ENCODE assay signal across 11 mouse cellular contexts in genomic region chr14:14349485-14350262, GRCm38 (mm10). TPM values are rescaled to one million over a fixed set of nuclear protein-coding genes. Genes with fewer than 3 reads are reported as not detected.
DNase-seq lines count a peak whose midpoint lies in the region; ATAC-seq and TF ChIP-seq lines count a peak whose summit lies in the region.
"Had no signal": no experiment of that assay in that cellular context is flagged by ENCODE, and none has a peak within 500 bp of the region (broad histone marks: within the 10 kb centered on the region; RNA-seq: fewer than 3 reads in every experiment).

No protein-coding gene starts in this region.

- DNase-seq in adrenal gland, adult 2 months = peak; percentile 4
- no peak for DNase-seq in adrenal gland, postnatal 4 days (ENCODE audit: low spot score in 2 of 2)
- DNase-seq in kidney, postnatal 14 days = peak; percentile 16
- peak; percentile 61 to 67 for DNase-seq in CD8-positive naive resting alpha-beta T cell, adult 2 months (ENCODE audit: low read depth in 2 of 2, low spot score in 2 of 2)
- peak; percentile 20 for DNase-seq in embryonic facial prominence, embryonic 11.5 days (ENCODE audit: low spot score)
- DNase-seq in stomach, postnatal 0 days (ENCODE audit: low spot score) = peak; percentile 21
- DNase-seq in urinary bladder, adult 2 months (ENCODE audit: low spot score) = no peak
- DNase-seq: liver, embryonic 13.5 days had no signal

- H3K9me3 ChIP-seq in kidney, embryonic 14.5 days (ENCODE audit: control insufficient read depth, low read length) = peaks cover 71% of the 10 kb centered on the region
- H3K9me3 ChIP-seq in embryonic facial prominence, embryonic 11.5 days (replicated peaks; ENCODE audit: control insufficient read depth, low read length) = peaks cover 14% of the 10 kb centered on the region
- peaks cover 24% of the 10 kb centered on the region for H3K9me3 ChIP-seq in stomach, postnatal 0 days (ENCODE audit: control insufficient read depth, low read length)

- no peak overlapping the region for H3K4me3 ChIP-seq in kidney, embryonic 14.5 days (ENCODE audit: low read length)
- H3K4me3 ChIP-seq in embryonic facial prominence, embryonic 11.5 days (ENCODE audit: low read depth, low read length) = no peak overlapping the region
- H3K4me3 ChIP-seq in stomach, postnatal 0 days (ENCODE audit: low read depth, low read length) = no peak overlapping the region
- H3K4me3 ChIP-seq: liver, embryonic 13.5 days had no signal

- TF ChIP-seq EP300 in stomach, postnatal 0 days (optimal IDR thresholded peaks at IDR 0.05) = no peak

- no peak overlapping the region for H3K9ac ChIP-seq in kidney, embryonic 14.5 days (ENCODE audit: low read depth, low read length)
- no peak overlapping the region for H3K9ac ChIP-seq in embryonic facial prominence, embryonic 11.5 days (replicated peaks; ENCODE audit: low read length)
- H3K9ac ChIP-seq in stomach, postnatal 0 days (ENCODE audit: low read length) = no peak overlapping the region
- H3K9ac ChIP-seq: liver, embryonic 13.5 days had no signal

- no peak for ATAC-seq in kidney, embryonic 14.5 days (ENCODE audit: low FRiP score, low TSS enrichment)
- no peak for ATAC-seq in embryonic facial prominence, embryonic 11.5 days (replicated peaks; ENCODE audit: insufficient number of reproducible peaks, low FRiP score, low TSS enrichment, low read depth)
- no peak for ATAC-seq in stomach, postnatal 0 days (ENCODE audit: low FRiP score, low TSS enrichment)

- no peak overlapping the region for H3K27ac ChIP-seq in kidney, embryonic 14.5 days (ENCODE audit: low read depth, low read length)
- no peak overlapping the region for H3K27ac ChIP-seq in embryonic facial prominence, embryonic 11.5 days (replicated peaks; ENCODE audit: low read depth, low read length)
- H3K27ac ChIP-seq in stomach, postnatal 0 days (replicated peaks) = no peak overlapping the region
- H3K27ac ChIP-seq: liver, embryonic 13.5 days had no signal

- no peaks in the 10 kb centered on the region for H3K27me3 ChIP-seq in kidney, embryonic 14.5 days (ENCODE audit: control insufficient read depth, insufficient read depth, low read length)
- H3K27me3 ChIP-seq in embryonic facial prominence, embryonic 11.5 days (ENCODE audit: control insufficient read depth, insufficient read depth, low read length) = no peaks in the 10 kb centered on the region
- no peaks in the 10 kb centered on the region for H3K27me3 ChIP-seq in stomach, postnatal 0 days (ENCODE audit: control insufficient read depth, insufficient read depth, low read length)
- H3K27me3 ChIP-seq: liver, embryonic 13.5 days had no signal

- H3K4me1 ChIP-seq in kidney, embryonic 14.5 days (ENCODE audit: control insufficient read depth, insufficient read depth, low read length) = 0 out of 2 replicates have a peak, but pooled peaks cover 2% of the 10 kb centered on the region
- H3K4me1 ChIP-seq in embryonic facial prominence, embryonic 11.5 days (ENCODE audit: control insufficient read depth, insufficient read depth, low read length) = no peaks in the 10 kb centered on the region
- no peaks in the 10 kb centered on the region for H3K4me1 ChIP-seq in stomach, postnatal 0 days (replicated peaks; ENCODE audit: control insufficient read depth, insufficient read depth)

- 95% methylated on average over 20 of the region's 20 CpGs for WGBS in kidney, embryonic 14.5 days
- WGBS in embryonic facial prominence, embryonic 11.5 days = 97% methylated on average over 20 of the region's 20 CpGs
- 96% methylated on average over 20 of the region's 20 CpGs for WGBS in stomach, postnatal 0 days

- H3K4me2 ChIP-seq in kidney, embryonic 14.5 days (replicated peaks; ENCODE audit: low read depth, low read length) = no peak overlapping the region
- no peak overlapping the region for H3K4me2 ChIP-seq in embryonic facial prominence, embryonic 11.5 days (ENCODE audit: low read depth, low read length)
- no peak overlapping the region for H3K4me2 ChIP-seq in stomach, postnatal 0 days (replicated peaks; ENCODE audit: low read depth)
- H3K4me2 ChIP-seq: liver, embryonic 13.5 days had no signal

- no peak for TF ChIP-seq CTCF in stomach, postnatal 0 days (IDR thresholded peaks at IDR 0.05; ENCODE audit: low read depth)

- no peaks in the 10 kb centered on the region for H3K36me3 ChIP-seq in kidney, embryonic 14.5 days (ENCODE audit: control insufficient read depth, insufficient read depth, low read length)
- no peaks in the 10 kb centered on the region for H3K36me3 ChIP-seq in embryonic facial prominence, embryonic 11.5 days (replicated peaks; ENCODE audit: control insufficient read depth, insufficient read depth, low read depth, low read length)
- H3K36me3 ChIP-seq in stomach, postnatal 0 days (ENCODE audit: control insufficient read depth, insufficient read depth, low read length) = no peaks in the 10 kb centered on the region

RNA-seq across cellular contexts. Expression of gene Il3ra, which starts 3.6 kb away (rescaled TPM):
- 1 to 10 TPM; 5.1 to 9.3 TPM for total RNA-seq in adrenal gland, adult 2 months (2021)
- 52.7 and 64.5 TPM in 2 replicates for polyA plus RNA-seq in adrenal gland, adult 2 months (2012; rRNA removed)
- total RNA-seq in adrenal gland, postnatal 4 days (2021) = 10 to 100 TPM; 20.1 to 22.3 TPM
- 4.0 and 4.1 TPM in 2 replicates for polyA plus RNA-seq in kidney, embryonic 14.5 days (2014; fragmentation: Nextera tagmentation; extraction: Ambion mirVana)
- 1.4 and 3.8 TPM in 2 replicates for polyA plus RNA-seq in embryonic facial prominence, embryonic 11.5 days (2014; fragmentation: Nextera tagmentation; extraction: Ambion mirVana)
- polyA plus RNA-seq in stomach, postnatal 0 days (2015; fragmentation: Nextera tagmentation; extraction: Ambion mirVana) = 2.7 and 3.9 TPM in 2 replicates
- 22.9 and 23.1 TPM in 2 replicates for polyA plus RNA-seq in urinary bladder, adult 2 months (2012; rRNA removed)

RNA-seq across cellular contexts. Expression of gene Olfr31, which starts 27.0 kb away (rescaled TPM):
- total RNA-seq in adrenal gland, adult 2 months (2021) = not detected
- polyA plus RNA-seq in adrenal gland, adult 2 months (2012; rRNA removed) = not detected in 2 replicates
- total RNA-seq in adrenal gland, postnatal 4 days (2021) = not detected
- polyA plus RNA-seq in kidney, embryonic 14.5 days (2014; fragmentation: Nextera tagmentation; extraction: Ambion mirVana) = not detected in 2 replicates
- polyA plus RNA-seq in embryonic facial prominence, embryonic 11.5 days (2014; fragmentation: Nextera tagmentation; extraction: Ambion mirVana) = not detected in 2 replicates
- 0.02 TPM in 1 of 2 replicates, not detected in the other for polyA plus RNA-seq in stomach, postnatal 0 days (2015; fragmentation: Nextera tagmentation; extraction: Ambion mirVana)
- polyA plus RNA-seq in urinary bladder, adult 2 months (2012; rRNA removed) = not detected in 2 replicates
- polyA plus RNA-seq: C2C12; heart, embryonic 16.5 days; liver, embryonic 13.5 days had no signal

RNA-seq across cellular contexts. Expression of gene Olfr721-ps1, which starts 51.4 kb away (rescaled TPM):
- total RNA-seq in adrenal gland, adult 2 months (2021) = not detected
- not detected in 2 replicates for polyA plus RNA-seq in adrenal gland, adult 2 months (2012; rRNA removed)
- total RNA-seq in adrenal gland, postnatal 4 days (2021) = not detected
- not detected in 2 replicates for polyA plus RNA-seq in kidney, embryonic 14.5 days (2014; fragmentation: Nextera tagmentation; extraction: Ambion mirVana)
- polyA plus RNA-seq in embryonic facial prominence, embryonic 11.5 days (2014; fragmentation: Nextera tagmentation; extraction: Ambion mirVana) = not detected in 2 replicates
- not detected in 2 replicates for polyA plus RNA-seq in stomach, postnatal 0 days (2015; fragmentation: Nextera tagmentation; extraction: Ambion mirVana)
- polyA plus RNA-seq in urinary bladder, adult 2 months (2012; rRNA removed) = not detected in 2 replicates
- polyA plus RNA-seq: C2C12; heart, embryonic 16.5 days; liver, embryonic 13.5 days had no signal

Comparison
In these comparisons a context has a peak if more than half of its experiments do, and no peak if none do; other contexts are left out.
1. DNase-seq: peak in adrenal gland, adult 2 months (single experiment), kidney, postnatal 14 days (single experiment), CD8-positive naive resting alpha-beta T cell, adult 2 months (2 of 2), embryonic facial prominence, embryonic 11.5 days (single experiment) and stomach, postnatal 0 days (single experiment); none in adrenal gland, postnatal 4 days (0 of 2) and urinary bladder, adult 2 months (single experiment).